Mouse (Mus musculus) kidney, postnatal 10 days (tissue): ENCODE results near the gene Slc2a5.

ENCODE experiments used
- DNase-seq: peaks from one replicate; pipeline ENCODE4 v3.0.0; 2021; ENCODE audit warnings: mixed read lengths

Slc2a5 gene

DNA sequence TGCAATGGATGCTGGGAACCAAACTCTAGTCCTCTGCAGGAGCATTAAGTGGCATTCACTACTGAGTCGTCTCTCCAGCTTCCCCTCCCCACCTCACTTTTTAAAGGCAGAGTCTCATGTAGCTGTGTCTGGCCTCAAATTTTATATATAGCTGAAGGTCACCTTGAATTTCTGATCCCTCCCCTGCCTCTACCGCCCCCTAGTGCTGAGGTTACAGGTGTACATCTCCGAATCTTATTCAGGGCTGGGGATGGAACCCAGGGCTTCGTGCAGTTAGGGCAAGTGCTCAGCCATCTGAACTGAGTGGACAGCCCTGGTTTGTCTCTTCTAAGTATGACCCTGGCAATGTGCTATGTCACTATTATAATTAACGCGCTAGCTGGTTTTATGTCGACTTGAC is 32.0 kb downstream of the Slc2a5 start:
- no peak for DNase-seq

DNA sequence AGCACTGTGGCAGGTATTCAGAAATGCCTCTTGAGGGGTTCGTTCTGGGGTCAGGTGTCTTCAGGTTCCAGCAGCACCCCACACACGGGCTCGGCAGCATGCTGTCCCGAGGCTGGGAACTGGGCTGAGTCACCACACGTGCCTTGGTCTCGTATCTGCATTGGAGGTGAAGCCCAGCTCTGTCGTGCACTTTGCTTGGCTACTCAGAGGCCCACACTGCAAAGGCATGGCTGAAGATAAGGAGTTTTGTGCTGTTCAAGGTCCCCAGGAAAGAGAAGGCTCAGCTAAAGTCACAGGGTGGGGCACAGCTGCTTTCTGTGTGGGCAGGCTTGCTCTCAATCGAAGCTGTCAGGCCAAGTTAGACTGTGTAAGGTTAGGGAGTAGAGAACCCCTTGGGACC is 33.4 kb downstream of the Slc2a5 start:
- DNase-seq = no peak

GRCm38 (mm10) chr4:150155301-150155700 is 36.2 kb downstream of the Slc2a5 start:
- DNase-seq = no peak

GRCm38 (mm10) chr4:150155731-150156130 is 36.6 kb downstream of the Slc2a5 start:
- no peak for DNase-seq

GRCm38 (mm10) chr4:150157348-150157882 is 38.3 kb downstream of the Slc2a5 start:
- no peak for DNase-seq

DNA sequence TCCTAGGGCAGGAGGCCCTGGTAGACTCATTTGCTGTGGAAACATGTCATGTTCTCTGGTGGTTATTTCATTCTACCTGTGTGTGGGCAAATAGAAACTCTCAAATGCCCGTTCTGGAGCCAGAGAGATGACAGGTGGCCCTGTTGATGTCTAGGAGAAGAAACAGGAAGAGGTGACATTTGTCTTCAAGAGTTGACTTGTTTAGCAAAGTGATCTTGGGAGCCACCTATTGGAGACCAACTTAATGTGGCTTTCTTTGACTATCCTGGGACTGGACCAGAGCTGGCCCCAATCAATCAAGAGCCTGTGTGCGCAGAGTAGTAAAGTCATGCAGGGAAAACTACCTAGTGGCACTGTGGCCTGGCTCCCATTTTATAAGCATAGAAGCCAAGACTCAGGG is 40.4 kb downstream of the Slc2a5 start:
- DNase-seq = no peak

- DNase-seq = no peak
Observed at GRCm38 (mm10) chr4:150162561-150163169, 43.6 kb downstream of the Slc2a5 start.

GRCm38 (mm10) chr4:150164875-150165274 is 45.8 kb downstream of the Slc2a5 start:
- DNase-seq = no peak

DNA sequence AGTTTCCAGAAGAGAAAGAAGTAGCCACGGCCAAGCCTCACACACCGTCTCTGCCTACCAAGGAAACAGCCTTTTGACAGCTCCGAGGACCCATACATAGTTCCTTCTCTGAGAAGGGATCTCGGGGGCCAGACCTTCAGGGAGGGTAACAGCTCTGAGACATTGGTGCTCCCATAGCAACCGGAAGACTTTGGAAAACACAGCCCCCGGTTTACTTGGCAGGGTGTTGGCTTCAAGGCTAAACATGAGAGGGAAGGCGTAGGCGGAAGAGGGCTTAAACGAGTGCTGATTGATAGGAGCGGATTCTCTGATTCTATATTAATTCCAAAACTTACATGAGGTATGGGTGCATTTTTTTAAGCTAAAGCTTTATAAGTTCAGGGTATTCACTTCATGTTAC is 49.3 kb downstream of the Slc2a5 start:
- DNase-seq = no peak

GRCm38 (mm10) chr4:150172107-150172506 is 53.0 kb downstream of the Slc2a5 start:
- DNase-seq = no peak

GRCm38 (mm10) chr4:150173281-150173680 is 54.2 kb downstream of the Slc2a5 start:
- peak; percentile 50 for DNase-seq

DNA sequence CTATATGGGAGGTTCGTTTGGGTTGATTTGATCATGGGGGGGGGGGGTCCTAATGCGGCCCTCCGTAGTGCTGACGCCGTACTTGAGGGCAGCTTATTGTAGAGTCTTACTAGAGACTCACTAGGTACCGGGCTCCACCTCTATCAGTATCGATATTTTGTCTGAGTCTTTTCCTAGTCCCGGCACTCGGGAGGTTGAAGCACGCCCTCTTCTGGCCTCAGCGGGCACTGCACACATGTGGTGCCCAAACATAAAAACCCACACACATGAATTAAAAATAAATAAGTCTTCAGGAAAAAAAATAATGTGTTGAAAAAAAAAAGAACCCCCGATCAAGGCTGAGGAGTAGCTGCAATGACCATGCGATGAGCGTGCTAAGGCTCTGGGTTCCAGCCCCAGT is 54.9 kb downstream of the Slc2a5 start:
- no peak for DNase-seq

GRCm38 (mm10) chr4:150176535-150176934 is 57.5 kb downstream of the Slc2a5 start:
- peak; percentile 63 for DNase-seq

DNA sequence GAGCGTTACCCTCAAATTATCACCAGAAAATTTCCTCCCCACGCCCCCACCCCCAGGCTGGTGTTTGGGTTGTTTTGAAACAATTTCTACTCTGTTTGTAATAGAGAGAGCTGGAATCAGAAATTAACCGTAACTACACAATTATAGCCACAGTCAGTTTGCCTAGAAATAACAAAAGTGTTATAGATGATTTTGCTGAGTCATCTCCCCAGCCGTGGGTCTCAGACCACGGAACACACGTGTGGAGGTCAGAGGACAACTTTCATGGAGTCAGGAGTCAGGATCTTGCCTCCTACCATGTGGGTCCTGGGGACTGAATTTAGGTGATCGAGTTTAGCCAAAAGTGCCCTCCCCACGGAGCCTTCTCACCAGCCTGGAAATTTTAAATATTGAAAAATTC is 58.0 kb downstream of the Slc2a5 start:
- DNase-seq = no peak

- no peak for DNase-seq
Observed at GRCm38 (mm10) chr4:150178131-150178530, 59.0 kb downstream of the Slc2a5 start.

- no peak for DNase-seq
Observed at GRCm38 (mm10) chr4:150181304-150181703, 62.2 kb downstream of the Slc2a5 start.

DNA sequence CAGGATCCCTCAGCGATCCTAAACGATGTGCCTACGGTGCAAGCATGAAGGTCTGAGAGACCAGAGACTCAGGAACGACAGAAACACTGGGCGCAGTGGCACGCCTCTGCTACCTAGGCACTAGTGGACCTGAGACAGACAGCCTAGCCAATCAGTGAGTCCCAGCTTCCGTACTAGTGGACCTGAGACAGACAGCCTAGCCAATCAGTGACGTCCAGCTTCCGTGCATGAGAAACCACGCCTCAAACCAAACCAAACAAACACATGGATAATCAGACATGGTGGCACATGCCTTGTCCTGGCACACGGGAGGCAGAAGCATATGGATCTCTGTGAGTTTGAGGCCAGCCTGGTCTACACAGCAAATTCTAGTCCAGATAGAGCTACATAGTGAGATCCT is 69.2 kb downstream of the Slc2a5 start:
- DNase-seq = no peak

GRCm38 (mm10) chr4:150192199-150192598 is 73.1 kb downstream of the Slc2a5 start:
- no peak for DNase-seq
